Comparison of ENCODE assay signal across 27 mouse cellular contexts in genomic region chr5:140784288-140784687, GRCm38 (mm10). TPM values are rescaled to one million over a fixed set of nuclear protein-coding genes. Genes with fewer than 3 reads are reported as not detected.
DNase-seq lines count a peak whose midpoint lies in the region; ATAC-seq lines count a peak whose summit lies in the region.
"Had no signal": no experiment of that assay in that cellular context is flagged by ENCODE, and none has a peak within 500 bp of the region (broad histone marks: within the 10 kb centered on the region; RNA-seq: fewer than 3 reads in every experiment).

No protein-coding gene starts in this region.

- H3K9ac ChIP-seq in midbrain, embryonic 16.5 days (ENCODE audit: low read depth, low read length) = no peak overlapping the region
- H3K9ac ChIP-seq in forebrain, embryonic 14.5 days (ENCODE audit: low read length) = no peak overlapping the region
- H3K9ac ChIP-seq: embryonic facial prominence, embryonic 12.5 days; embryonic facial prominence, embryonic 15.5 days; forebrain, embryonic 15.5 days; heart, embryonic 13.5 days; hindbrain, embryonic 14.5 days had no signal

- WGBS in midbrain, embryonic 16.5 days = 86% methylated on average over 6 of the region's 6 CpGs
- WGBS in forebrain, embryonic 14.5 days = 88% methylated on average over 6 of the region's 6 CpGs

- H3K27ac ChIP-seq in midbrain, embryonic 16.5 days (ENCODE audit: low read length) = no peak overlapping the region
- no peak overlapping the region for H3K27ac ChIP-seq in forebrain, embryonic 14.5 days (ENCODE audit: low read depth, low read length)
- H3K27ac ChIP-seq: embryonic facial prominence, embryonic 12.5 days; embryonic facial prominence, embryonic 15.5 days; forebrain, embryonic 15.5 days; heart, embryonic 10.5 days; heart, embryonic 13.5 days; hindbrain, embryonic 14.5 days; hindbrain, postnatal 0 days had no signal

- no peaks in the 10 kb centered on the region for H3K4me1 ChIP-seq in midbrain, embryonic 16.5 days (ENCODE audit: control insufficient read depth, insufficient read depth, low read length)
- peaks cover 5% of the 10 kb centered on the region for H3K4me1 ChIP-seq in forebrain, embryonic 14.5 days (ENCODE audit: control insufficient read depth, insufficient read depth, low read length)
- H3K4me1 ChIP-seq: embryonic facial prominence, embryonic 12.5 days had no signal

- peak; percentile 84 for DNase-seq in thymus, postnatal 0 days (ENCODE audit: low spot score)
- no peak for DNase-seq in thymus, postnatal 36 days
- DNase-seq in forebrain, embryonic 14.5 days (ENCODE audit: low spot score) = no peak
- no peak for DNase-seq in right cerebral cortex, postnatal 25 days
- DNase-seq: adrenal gland, adult 2 months; adrenal gland, postnatal 25 days; B cell, adult 2 months; cerebellum, adult 18-20 months; cerebellum, adult 9-10 months; cerebellum, postnatal 14 days; gastrocnemius, postnatal 25 days; heart, adult 2 months; heart, postnatal 14 days; heart, postnatal 4 days had no signal

- H3K4me3 ChIP-seq in midbrain, embryonic 16.5 days (ENCODE audit: low read depth, low read length) = no peak overlapping the region
- H3K4me3 ChIP-seq in forebrain, embryonic 14.5 days (ENCODE audit: low read depth, low read length) = no peak overlapping the region
- H3K4me3 ChIP-seq: embryonic facial prominence, embryonic 12.5 days; embryonic facial prominence, embryonic 15.5 days; forebrain, embryonic 15.5 days; heart, adult 2 months; heart, embryonic 10.5 days; heart, embryonic 13.5 days had no signal

- no peaks in the 10 kb centered on the region for H3K9me3 ChIP-seq in midbrain, embryonic 16.5 days (replicated peaks; ENCODE audit: control insufficient read depth, low read length, poor library complexity, severe bottlenecking)
- H3K9me3 ChIP-seq in forebrain, embryonic 14.5 days (replicated peaks; ENCODE audit: control insufficient read depth, low read length) = no peaks in the 10 kb centered on the region
- H3K9me3 ChIP-seq: embryonic facial prominence, embryonic 12.5 days; embryonic facial prominence, embryonic 15.5 days; forebrain, embryonic 15.5 days; G1E; heart, embryonic 10.5 days; heart, embryonic 13.5 days had no signal

- H3K36me3 ChIP-seq in midbrain, embryonic 16.5 days (ENCODE audit: control insufficient read depth, insufficient read depth, low read length) = peaks cover 21% of the 10 kb centered on the region
- peaks cover 44% of the 10 kb centered on the region for H3K36me3 ChIP-seq in forebrain, embryonic 14.5 days (ENCODE audit: control insufficient read depth, insufficient read depth, low read length)

- no peak overlapping the region for H3K4me2 ChIP-seq in midbrain, embryonic 16.5 days (ENCODE audit: low read length)
- H3K4me2 ChIP-seq in forebrain, embryonic 14.5 days (ENCODE audit: low read length) = no peak overlapping the region
- H3K4me2 ChIP-seq: embryonic facial prominence, embryonic 12.5 days; embryonic facial prominence, embryonic 15.5 days; forebrain, embryonic 15.5 days; heart, embryonic 13.5 days; hindbrain, embryonic 14.5 days had no signal

- ATAC-seq in granulocyte monocyte progenitor cell, adult 5-6 weeks (replicated peaks; ENCODE audit: poor library complexity, severe bottlenecking) = peak; percentile 61
- ATAC-seq in megakaryocyte-erythroid progenitor cell, adult 5-6 weeks (replicated peaks; ENCODE audit: low FRiP score, low TSS enrichment, poor library complexity, severe bottlenecking) = 0 out of 2 replicates have a peak, but pooled peaks have one; percentile 21
- no peak for ATAC-seq in midbrain, embryonic 16.5 days
- ATAC-seq in forebrain, embryonic 14.5 days = no peak
- ATAC-seq: forebrain, embryonic 15.5 days; hindbrain, postnatal 0 days; Patski had no signal

- no peaks in the 10 kb centered on the region for H3K27me3 ChIP-seq in midbrain, embryonic 16.5 days (ENCODE audit: control insufficient read depth, insufficient read depth, low read depth, low read length)
- no peaks in the 10 kb centered on the region for H3K27me3 ChIP-seq in forebrain, embryonic 14.5 days (replicated peaks; ENCODE audit: control insufficient read depth, insufficient read depth, low read length)
- H3K27me3 ChIP-seq: CH12.LX; embryonic facial prominence, embryonic 12.5 days; embryonic facial prominence, embryonic 15.5 days; forebrain, embryonic 15.5 days; heart, embryonic 13.5 days; Patski had no signal

RNA-seq across cellular contexts. Expression of gene Gna12, which starts 45.9 kb away (rescaled TPM):
- 13.1 and 16.3 TPM in 2 replicates for polyA plus RNA-seq in thymus, postnatal 0 days (2015; fragmentation: Nextera tagmentation; extraction: Ambion mirVana)
- total RNA-seq in granulocyte monocyte progenitor cell, adult 5-6 weeks (2014; fragmentation: Nextera tagmentation) = 42.3 and 44.7 TPM in 2 replicates
- 34.9 and 35.3 TPM in 2 replicates for total RNA-seq in granulocyte monocyte progenitor cell, adult 5-6 weeks (2017)
- total RNA-seq in megakaryocyte-erythroid progenitor cell, adult 5-6 weeks (2014; fragmentation: Nextera tagmentation) = 54.8 and 74.3 TPM in 2 replicates
- total RNA-seq in megakaryocyte-erythroid progenitor cell, adult 5-6 weeks (2017) = 27.8 and 37.6 TPM in 2 replicates
- 9.3 and 11.0 TPM in 2 replicates for polyA plus RNA-seq in midbrain, embryonic 16.5 days (2015; fragmentation: Nextera tagmentation; extraction: Ambion mirVana)
- polyA plus RNA-seq in forebrain, embryonic 14.5 days (2014; fragmentation: Nextera tagmentation; extraction: Ambion mirVana) = 17.4 and 19.9 TPM in 2 replicates

Comparison
In these comparisons a context has a peak if more than half of its experiments do, and no peak if none do; other contexts are left out.
1. ATAC-seq: peak in granulocyte monocyte progenitor cell, adult 5-6 weeks (single experiment) and megakaryocyte-erythroid progenitor cell, adult 5-6 weeks (single experiment); none in midbrain, embryonic 16.5 days (single experiment) and forebrain, embryonic 14.5 days (single experiment).